Mouse (Mus musculus) neural tube, embryonic 15.5 days (tissue): ENCODE results near the gene Tent2. TPM values are rescaled to one million over a fixed set of nuclear protein-coding genes. Genes with fewer than 3 reads are reported as not detected.

ENCODE experiments used
- ATAC-seq: fragments of 200-750 bp; cut with Nextera tagmentation; 2 replicates; pipeline ENCODE4 v1.8.0; 2017; ENCODE audit warnings: mild to moderate bottlenecking, moderate TSS enrichment, moderate library complexity; ENCODE audit not compliant: low FRiP score
- H3K27ac ChIP-seq: fragments of 300-500 bp; sonication (generic); replicated peaks from 2 replicates; pipeline ENCODE4 v1.5.1; 2015; ENCODE audit warnings: mild to moderate bottlenecking, inconsistent platforms
- H3K27me3 ChIP-seq: fragments of 300-500 bp; sonication (generic); replicated peaks from 2 replicates; pipeline ENCODE4 v1.6.1; 2015; ENCODE audit warnings: inconsistent platforms
- H3K36me3 ChIP-seq: fragments of 300-500 bp; sonication (generic); 2 replicates; pipeline ENCODE4 v1.6.1; 2015; ENCODE audit warnings: inconsistent platforms
- H3K4me1 ChIP-seq: fragments of 300-500 bp; sonication (generic); 2 replicates; pipeline ENCODE4 v1.6.1; 2015; ENCODE audit warnings: inconsistent platforms
- H3K4me2 ChIP-seq: fragments of 300-500 bp; sonication (generic); 2 replicates; pipeline ENCODE4 v1.6.1; 2015; ENCODE audit warnings: inconsistent platforms, mild to moderate bottlenecking, moderate library complexity
- H3K4me3 ChIP-seq: fragments of 300-500 bp; sonication (generic); replicated peaks from 2 replicates; pipeline ENCODE4 v1.5.1; 2015; ENCODE audit warnings: mild to moderate bottlenecking, inconsistent platforms
- H3K9ac ChIP-seq: fragments of 300-500 bp; sonication (generic); replicated peaks from 2 replicates; pipeline ENCODE4 v1.6.1; 2015; ENCODE audit warnings: mild to moderate bottlenecking, inconsistent platforms
- H3K9me3 ChIP-seq: fragments of 300-500 bp; sonication (generic); replicated peaks from 2 replicates; pipeline ENCODE4 v1.6.1; 2016; ENCODE audit warnings: inconsistent platforms
- WGBS: fragments of 180-500 bp; shearing (Covaris S2); methylation state at CpG from one replicate; pipeline ENCODE4 v1.1.7; 2015; ENCODE audit warnings: mixed read lengths; 5-methylcytosine and 5-hydroxymethylcytosine counted together
- polyA plus RNA-seq: library from polyadenylated mRNA; unstranded; fragments of >200 nt; fragmentation: Nextera tagmentation; extraction: Ambion mirVana; gene quantifications from 2 replicates; pipeline ENCODE4 v1.2.1, GENCODE M21; 2015

Tent2 gene
- polyA plus RNA-seq: 36.4 and 43.3 TPM in 2 replicates

- peak; percentile 99 for ATAC-seq
- Histone ChIP-seq H3K9me3 (no peaks in the 10 kb centered on the region), H3K4me2 (peak within 1 kb of the TSS; percentile 68), H3K4me3 (peak within 1 kb of the TSS; percentile 96), H3K9ac (peak within 1 kb of the TSS; percentile 88), H3K36me3 (no peaks in the 10 kb centered on the region), H3K27me3 (no peaks in the 10 kb centered on the region), H3K4me1 (peaks cover 21% of the 10 kb centered on the region), H3K27ac (peak within 1 kb of the TSS; percentile 93)
- under 1% methylated on average over 67 of the region's 72 CpGs for WGBS
Measured at GRCm38 (mm10) chr13:93191831-93192645, at the start of gene Tent2. Gene Tent2, minus strand, starts transcription at chr13:93192385.

GRCm38 (mm10) chr13:93241180-93241579 is 49.0 kb upstream of the Tent2 start:
- no peak for ATAC-seq
- Histone ChIP-seq H3K9ac (no peak overlapping the region), H3K4me2 (no peak overlapping the region), H3K9me3 (no peaks in the 10 kb centered on the region), H3K27me3 (no peaks in the 10 kb centered on the region), H3K27ac (no peak overlapping the region), H3K4me1 (no peaks in the 10 kb centered on the region), H3K36me3 (no peaks in the 10 kb centered on the region), H3K4me3 (no peak overlapping the region)
- 36% methylated on average over 3 of the region's 3 CpGs for WGBS

GRCm38 (mm10) chr13:93239561-93239960 is 47.4 kb upstream of the Tent2 start:
- H3K4me2 ChIP-seq: no peak overlapping the region
- H3K9me3 ChIP-seq: no peaks in the 10 kb centered on the region
- 80% methylated on average over 3 of the region's 7 CpGs for WGBS

GRCm38 (mm10) chr13:93239134-93239533 is 46.9 kb upstream of the Tent2 start:
- Histone ChIP-seq H3K27me3 (no peaks in the 10 kb centered on the region), H3K27ac (no peak overlapping the region), H3K4me1 (no peaks in the 10 kb centered on the region), H3K4me2 (no peak overlapping the region), H3K9ac (no peak overlapping the region), H3K4me3 (no peak overlapping the region), H3K36me3 (no peaks in the 10 kb centered on the region), H3K9me3 (no peaks in the 10 kb centered on the region)
- 89% methylated on average over 9 of the region's 9 CpGs for WGBS
- ATAC-seq: no peak

More at GRCm38 (mm10) chr13:93239561-93239960, 47.4 kb upstream of the Tent2 start:
- ATAC-seq: no peak
- Histone ChIP-seq H3K4me1 (no peaks in the 10 kb centered on the region), H3K9ac (no peak overlapping the region), H3K36me3 (no peaks in the 10 kb centered on the region), H3K4me3 (no peak overlapping the region), H3K27me3 (no peaks in the 10 kb centered on the region), H3K27ac (no peak overlapping the region)

- Histone ChIP-seq H3K36me3 (no peaks in the 10 kb centered on the region), H3K27me3 (no peaks in the 10 kb centered on the region), H3K27ac (no peak overlapping the region), H3K9ac (no peak overlapping the region), H3K4me1 (no peaks in the 10 kb centered on the region), H3K9me3 (no peaks in the 10 kb centered on the region), H3K4me2 (no peak overlapping the region), H3K4me3 (no peak overlapping the region)
- no peak for ATAC-seq
- 79% methylated on average over 9 of the region's 9 CpGs for WGBS
Measured at GRCm38 (mm10) chr13:93237677-93238398, 45.7 kb upstream of the Tent2 start.

- Histone ChIP-seq H3K27ac (no peak overlapping the region), H3K4me2 (no peak overlapping the region), H3K9ac (no peak overlapping the region), H3K9me3 (no peaks in the 10 kb centered on the region), H3K36me3 (no peaks in the 10 kb centered on the region), H3K4me3 (no peak overlapping the region), H3K4me1 (no peaks in the 10 kb centered on the region), H3K27me3 (no peaks in the 10 kb centered on the region)
- no peak for ATAC-seq
- 82% methylated on average over 4 of the region's 4 CpGs for WGBS
Measured at GRCm38 (mm10) chr13:93234267-93235039, 42.3 kb upstream of the Tent2 start.

GRCm38 (mm10) chr13:93232335-93232734 is 40.1 kb upstream of the Tent2 start:
- no peak overlapping the region for H3K9ac ChIP-seq
- H3K4me3 ChIP-seq: no peak overlapping the region
- H3K27ac ChIP-seq: no peak overlapping the region
- no peaks in the 10 kb centered on the region for H3K4me1 ChIP-seq
- H3K9me3 ChIP-seq: no peaks in the 10 kb centered on the region
- no peaks in the 10 kb centered on the region for H3K27me3 ChIP-seq
- ATAC-seq: no peak
- no peaks in the 10 kb centered on the region for H3K36me3 ChIP-seq
- 86% methylated on average over 7 of the region's 7 CpGs for WGBS
- H3K4me2 ChIP-seq: no peak overlapping the region

GRCm38 (mm10) chr13:93231016-93231415 is 38.8 kb upstream of the Tent2 start:
- Histone ChIP-seq H3K4me2 (no peak overlapping the region), H3K27me3 (no peaks in the 10 kb centered on the region), H3K4me3 (no peak overlapping the region), H3K9me3 (no peaks in the 10 kb centered on the region), H3K27ac (no peak overlapping the region), H3K4me1 (no peaks in the 10 kb centered on the region), H3K9ac (no peak overlapping the region), H3K36me3 (no peaks in the 10 kb centered on the region)
- ATAC-seq: no peak
- WGBS: 67% methylated on average over 4 of the region's 4 CpGs

- no peak overlapping the region for H3K27ac ChIP-seq
- H3K9me3 ChIP-seq: no peaks in the 10 kb centered on the region
Measured at GRCm38 (mm10) chr13:93211741-93212140, 19.6 kb upstream of the Tent2 start.

GRCm38 (mm10) chr13:93192646-93193026 is 451 bp upstream of the Tent2 start:
- Histone ChIP-seq H3K27me3 (no peaks in the 10 kb centered on the region), H3K36me3 (no peaks in the 10 kb centered on the region), H3K4me3 (peak overlapping the region; percentile 96), H3K9me3 (no peaks in the 10 kb centered on the region), H3K4me2 (peak overlapping the region; percentile 68), H3K9ac (peak overlapping the region; percentile 88; the same call in 1 of the 2 replicates), H3K4me1 (peaks cover 21% of the 10 kb centered on the region), H3K27ac (peak overlapping the region; percentile 93)
- WGBS: 41% methylated on average over 5 of the region's 5 CpGs
- no peak for ATAC-seq

More at GRCm38 (mm10) chr13:93211741-93212140, 19.6 kb upstream of the Tent2 start:
- Histone ChIP-seq H3K36me3 (no peaks in the 10 kb centered on the region), H3K27me3 (no peaks in the 10 kb centered on the region), H3K4me3 (no peak overlapping the region), H3K4me1 (no peaks in the 10 kb centered on the region), H3K9ac (no peak overlapping the region), H3K4me2 (no peak overlapping the region)
- WGBS: 92% methylated on average over 1 of the region's 1 CpGs
- ATAC-seq: no peak

GRCm38 (mm10) chr13:93189416-93189815 is 2.8 kb downstream of the Tent2 start:
- Histone ChIP-seq H3K4me1 (peaks cover 21% of the 10 kb centered on the region), H3K27me3 (no peaks in the 10 kb centered on the region), H3K36me3 (no peaks in the 10 kb centered on the region), H3K9me3 (no peaks in the 10 kb centered on the region), H3K4me3 (no peak overlapping the region), H3K27ac (no peak overlapping the region), H3K9ac (no peak overlapping the region), H3K4me2 (no peak overlapping the region)
- no peak for ATAC-seq
- WGBS: 92% methylated on average over 2 of the region's 2 CpGs
